Mouse (Mus musculus) CH12.LX (cell line): ENCODE data around the gene Kctd7. TPM values are rescaled to one million over a fixed set of nuclear protein-coding genes. Genes with fewer than 3 reads are reported as not detected.

Experiments used
- DNase-seq: peaks from one replicate; pipeline ENCODE4 v3.0.0-alpha.2; 2013; ENCODE audit errors: extremely low read depth
- H3K27ac ChIP-seq: 2 replicates; pipeline ENCODE4 v1.5.1; 2012; ENCODE audit warnings: low read depth, mild to moderate bottlenecking, control low read depth, moderate library complexity; ENCODE audit not compliant: insufficient read depth
- H3K27me3 ChIP-seq: replicated peaks from 2 replicates; pipeline ENCODE3; 2012; ENCODE audit warnings: inconsistent platforms
- H3K36me3 ChIP-seq, 2 experiments: replicated peaks in 1 of 2; 2 replicates each; pipeline versions ENCODE3 to v1.6.1; 2012; ENCODE audit warnings: inconsistent platforms in 1 of 2, low read length in 1 of 2, mild to moderate bottlenecking in 1 of 2, mixed read lengths in 1 of 2, moderate library complexity in 1 of 2; ENCODE audit not compliant: control insufficient read depth in 1 of 2, insufficient read depth in 1 of 2
- H3K4me1 ChIP-seq, 2 experiments: 2 replicates each; pipeline ENCODE4 v1.6.1; 2012; ENCODE audit warnings: inconsistent platforms in 1 of 2, moderate library complexity in 1 of 2; ENCODE audit not compliant: insufficient read depth in 2 of 2, control insufficient read depth in 1 of 2
- H3K4me2 ChIP-seq: 2 replicates; pipeline ENCODE4 v1.6.1; 2012; ENCODE audit warnings: low read depth, mild to moderate bottlenecking, control low read depth; ENCODE audit not compliant: poor library complexity, insufficient read depth, severe bottlenecking
- H3K4me3 ChIP-seq, 3 experiments: fragments of 150-350 bp in 1 of 3; sonication (generic) in 1 of 3; replicated peaks in 1 of 3; 2 replicates each; pipeline versions ENCODE3 to v1.5.1; 2011 to 2012; ENCODE audit warnings: low read depth in 2 of 3, low read length in 2 of 3, mild to moderate bottlenecking in 2 of 3, moderate library complexity in 2 of 3, control low read depth in 1 of 3, improper control_type of control experiment in 1 of 3, inconsistent platforms in 1 of 3, mixed read lengths in 1 of 3; ENCODE audit not compliant: poor library complexity in 1 of 3
- H3K79me2 ChIP-seq: replicated peaks from 2 replicates; pipeline ENCODE4 v1.6.1; 2012; ENCODE audit warnings: mild to moderate bottlenecking, moderate library complexity; ENCODE audit not compliant: control insufficient read depth, poor library complexity, insufficient read depth, severe bottlenecking; ENCODE audit errors: extremely low read depth
- H3K9ac ChIP-seq: 2 replicates; pipeline ENCODE4 v1.6.1; 2012; ENCODE audit warnings: low read depth, mild to moderate bottlenecking, control low read depth, moderate library complexity; ENCODE audit not compliant: insufficient read depth
- H3K9me3 ChIP-seq: replicated peaks from 2 replicates; pipeline ENCODE3; 2012; ENCODE audit warnings: low read length, inconsistent platforms, mixed read lengths
- BHLHE40 ChIP-seq: IDR thresholded peaks from 2 replicates; pipeline ENCODE4 v1.6.1; 2011; ENCODE audit warnings: mild to moderate bottlenecking, low read depth, low read length, improper control_type of control experiment
- CHD2 ChIP-seq: IDR thresholded peaks from 2 replicates; pipeline ENCODE4 v1.6.1; 2011; ENCODE audit warnings: low read length, improper control_type of control experiment
- E2F4 ChIP-seq: IDR thresholded peaks from 2 replicates; pipeline ENCODE4 v1.6.1; 2011; ENCODE audit warnings: low read depth, low read length, improper control_type of control experiment; ENCODE audit not compliant: insufficient replicate concordance
- EP300 ChIP-seq: IDR thresholded peaks from 2 replicates; pipeline ENCODE4 v1.6.1; 2011; ENCODE audit warnings: low read length, improper control_type of control experiment
- JUN ChIP-seq: IDR thresholded peaks from 2 replicates; pipeline ENCODE4 v1.6.1; 2011; ENCODE audit warnings: low read depth, mild to moderate bottlenecking, low read length, improper control_type of control experiment, moderate library complexity; ENCODE audit not compliant: insufficient read depth
- JUND ChIP-seq: conservative IDR thresholded peaks from 2 replicates; pipeline ENCODE4 v1.6.1; 2011; ENCODE audit warnings: low read depth, low read length, improper control_type of control experiment
- MAFK ChIP-seq: IDR thresholded peaks from 2 replicates; pipeline ENCODE4 v1.6.1; 2011; ENCODE audit warnings: low read length, improper control_type of control experiment; ENCODE audit not compliant: insufficient replicate concordance
- MEF2A ChIP-seq: IDR thresholded peaks from 2 replicates; pipeline ENCODE4 v1.6.1; 2014; ENCODE audit warnings: low read depth, mild to moderate bottlenecking, inconsistent platforms, low read length, improper control_type of control experiment, borderline replicate concordance
- MXI1 ChIP-seq: IDR thresholded peaks from 2 replicates; pipeline ENCODE4 v1.6.1; 2011; ENCODE audit warnings: mild to moderate bottlenecking, low read depth, low read length, improper control_type of control experiment
- NRF1 ChIP-seq: IDR thresholded peaks from 2 replicates; pipeline ENCODE4 v1.6.1; 2014; ENCODE audit warnings: low read depth, mild to moderate bottlenecking, inconsistent platforms, low read length, improper control_type of control experiment, moderate library complexity
- PAX5 ChIP-seq: IDR thresholded peaks from 2 replicates; pipeline ENCODE4 v1.6.1; 2012; ENCODE audit warnings: low read length, inconsistent platforms, mixed read lengths
- POLR2AphosphoS2 ChIP-seq: IDR thresholded peaks from 2 replicates; pipeline ENCODE4 v1.6.1; 2011; ENCODE audit warnings: low read depth, low read length, improper control_type of control experiment
- RCOR1 ChIP-seq: conservative IDR thresholded peaks from 2 replicates; pipeline ENCODE4 v1.6.1; 2012; ENCODE audit warnings: low read depth, mild to moderate bottlenecking, inconsistent platforms, low read length, improper control_type of control experiment
- SIN3A ChIP-seq: IDR thresholded peaks from 2 replicates; pipeline ENCODE4 v1.6.1; 2012; ENCODE audit warnings: low read length, improper control_type of control experiment, inconsistent platforms
- SMC3 ChIP-seq: IDR thresholded peaks from 2 replicates; pipeline ENCODE4 v1.6.1; 2011; ENCODE audit warnings: low read depth, low read length, improper control_type of control experiment
- TCF12 ChIP-seq: IDR thresholded peaks from 2 replicates; pipeline ENCODE4 v1.6.1; 2014; ENCODE audit warnings: low read depth, mild to moderate bottlenecking, inconsistent platforms, low read length, improper control_type of control experiment
- UBTF ChIP-seq: IDR thresholded peaks from 2 replicates; pipeline ENCODE4 v1.6.1; 2012; ENCODE audit warnings: low read depth, mild to moderate bottlenecking, inconsistent platforms, low read length, improper control_type of control experiment, moderate library complexity
- USF1 ChIP-seq: IDR thresholded peaks from 2 replicates; pipeline ENCODE4 v1.6.1; 2014; ENCODE audit warnings: low read depth, mild to moderate bottlenecking, inconsistent platforms, low read length, improper control_type of control experiment
- USF2 ChIP-seq: conservative IDR thresholded peaks from 2 replicates; pipeline ENCODE4 v1.6.1; 2011; ENCODE audit warnings: low read depth, low read length, improper control_type of control experiment
- ZC3H11A ChIP-seq: IDR thresholded peaks from 2 replicates; pipeline ENCODE4 v1.6.1; 2012; ENCODE audit warnings: low read depth, mild to moderate bottlenecking, inconsistent platforms, low read length, improper control_type of control experiment
- ZKSCAN1 ChIP-seq: IDR thresholded peaks from 2 replicates; pipeline ENCODE4 v1.6.1; 2012; ENCODE audit warnings: low read depth, inconsistent platforms, low read length, improper control_type of control experiment, borderline replicate concordance
- ZNF384 ChIP-seq: IDR thresholded peaks from 2 replicates; pipeline ENCODE4 v1.6.1; 2012; ENCODE audit warnings: low read depth, low read length, improper control_type of control experiment, inconsistent platforms
- dilution Hi-C: fragments of 300-500 bp; cut with MboI; formaldehyde crosslinking; loops from 2 replicates; pipeline ENCODE4 v1.14.3; 2020; ENCODE audit warnings: low sequenced_read_pairs; ENCODE audit not compliant: extremely low pct_unique_long_range_greater_than_20kb, extremely low pct_ligation_motif_present
- in situ Hi-C: fragments of 300-500 bp; cut with MboI; formaldehyde crosslinking; loops from 3 replicates; pipeline ENCODE4 v1.14.3; 2019; ENCODE audit warnings: low sequenced_read_pairs, low pct_ligation_motif_present, low pct_unique_long_range_greater_than_20kb, mixed read lengths
- polyA plus RNA-seq: library from polyadenylated mRNA; unstranded; fragments of >175 nt; gene quantifications from 2 replicates; pipeline ENCODE4 v1.2.1, GENCODE M21; 2012; ENCODE audit warnings: low read depth; ENCODE audit not compliant: insufficient read length
- total RNA-seq, 2 experiments: library from RNA; depleted of rRNA; stranded (reverse); fragments of 300-350 nt in 1 of 2; fragments of >200 nt in 1 of 2; gene quantifications; 2 replicates each; pipeline ENCODE4 v1.2.3; 2012 to 2014

Kctd7 gene
- total and polyA plus RNA-seq, 3 experiments = 2.8 to 4.3 (median 3.3) TPM

DNA sequence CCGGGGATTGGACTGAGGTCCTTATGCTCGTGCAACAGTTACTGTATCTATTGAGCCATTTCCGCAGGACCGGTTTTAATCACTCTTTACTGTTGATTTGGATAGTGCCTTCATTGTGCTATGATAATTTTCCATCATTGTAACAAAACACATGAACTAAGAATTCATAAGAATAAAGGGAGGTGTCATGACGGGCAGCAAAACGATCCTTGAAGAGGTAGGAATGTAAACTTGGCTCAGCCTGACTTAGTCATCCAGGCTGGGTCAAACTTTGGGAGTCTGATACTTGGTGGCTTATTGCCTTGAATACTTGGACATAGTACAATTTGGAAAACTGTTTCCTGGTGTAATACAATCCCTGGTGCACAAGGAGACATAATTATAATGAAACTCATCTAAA, 40.7 kb downstream of the Kctd7 start:
- in situ Hi-C loops = no loop called here
- peaks cover 50% of the 10 kb centered on the region for H3K79me2 ChIP-seq
- peaks cover 34 to 67% of the 10 kb centered on the region in 2 experiments for H3K4me1 ChIP-seq
- no peak overlapping the region for H3K4me2 ChIP-seq
- H3K36me3 ChIP-seq = peaks cover 21 to 50% of the 10 kb centered on the region in 2 experiments
- no peak overlapping the region for H3K9ac ChIP-seq
- H3K27me3 ChIP-seq = no peaks in the 10 kb centered on the region
- no peak for TF ChIP-seq ZKSCAN1
- TF ChIP-seq EP300 = no peak
- TF ChIP-seq SIN3A = no peak
- TF ChIP-seq NRF1 = no peak
- TF ChIP-seq USF1 = no peak
- TF ChIP-seq TCF12 = no peak
- no peak for TF ChIP-seq SMC3
- TF ChIP-seq PAX5 = no peak
- no peak for TF ChIP-seq CHD2
- no peak for TF ChIP-seq MEF2A
- TF ChIP-seq ZC3H11A = no peak
- no peak for TF ChIP-seq USF2
- TF ChIP-seq RCOR1 = no peak
- TF ChIP-seq MXI1 = no peak
- TF ChIP-seq MAFK = no peak
- no peak for TF ChIP-seq ZNF384
- no peak for TF ChIP-seq E2F4
- TF ChIP-seq, all 38 proteins: peak for 0
- dilution Hi-C loops = no loop called here
- Histone ChIP-seq H3K4me3 (no peak overlapping the region), H3K27ac (no peak overlapping the region), H3K9me3 (no peaks in the 10 kb centered on the region)
- no peak for DNase-seq

- in situ Hi-C loops = no loop called here
- Histone ChIP-seq H3K4me2 (no peak overlapping the region), H3K27ac (no peak overlapping the region), H3K4me3 (no peak overlapping the region), H3K79me2 (peaks cover 38% of the 10 kb centered on the region), H3K9me3 (no peaks in the 10 kb centered on the region), H3K36me3 (peaks cover 36 to 69% of the 10 kb centered on the region in 2 experiments), H3K9ac (no peak overlapping the region), H3K4me1 (peaks cover 24 to 51% of the 10 kb centered on the region in 2 experiments), H3K27me3 (no peaks in the 10 kb centered on the region)
- TF ChIP-seq UBTF = no peak
- no peak for TF ChIP-seq POLR2AphosphoS2
- no peak for TF ChIP-seq SMC3
- no peak for TF ChIP-seq JUN
- TF ChIP-seq BHLHE40 = no peak
- no peak for TF ChIP-seq CHD2
- no peak for TF ChIP-seq E2F4
- TF ChIP-seq JUND = no peak
- no peak for TF ChIP-seq MXI1
- no peak for TF ChIP-seq RCOR1
- dilution Hi-C loops = no loop called here
- DNase-seq = no peak
Observed at GRCm38 (mm10) chr5:130187383-130187782, 42.7 kb downstream of the Kctd7 start.
